Mouse (Mus musculus): Measurements from ENCODE around the gene Psd4. TPM values are rescaled to one million over a fixed set of nuclear protein-coding genes. Genes with fewer than 3 reads are reported as not detected.
A peak's percentile ranks its signal among the peaks of the same experiment; 100 is the strongest.

Psd4 gene
- polyA plus RNA-seq, 1 experiment from 2014 or later = 0.59 TPM

DNA sequence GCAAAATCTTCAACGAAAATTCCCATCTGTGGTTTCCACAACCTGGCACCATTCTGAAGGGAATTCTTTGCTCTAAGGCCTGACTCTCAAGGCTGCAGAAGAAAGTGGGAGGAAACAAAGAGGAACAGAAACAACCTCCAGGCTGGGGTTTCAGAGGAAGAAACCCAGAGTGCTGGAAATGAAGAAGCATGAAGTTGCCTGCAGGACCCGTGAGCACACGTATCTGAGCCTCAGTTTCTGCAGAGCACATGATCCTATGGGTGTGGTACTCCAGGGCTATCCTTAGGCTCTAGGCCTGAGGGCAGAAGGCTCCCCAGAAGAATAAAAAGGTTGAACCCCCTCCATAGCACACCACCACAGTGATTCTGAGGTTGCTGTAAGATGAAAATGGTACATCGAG is 89.5 kb downstream of the Psd4 start:
- no peak overlapping the region for H3K4me3 ChIP-seq
- H3K36me3 ChIP-seq = no peaks in the 10 kb centered on the region
- H3K27me3 ChIP-seq (ENCODE audit: low read depth, poor library complexity, severe bottlenecking) = no peaks in the 10 kb centered on the region
- 90% methylated on average over 4 of the region's 4 CpGs for WGBS
- H3K9me3 ChIP-seq (replicated peaks) = no peaks in the 10 kb centered on the region
- H3K4me1 ChIP-seq = 0 out of 2 replicates have a peak, but pooled peaks cover 2% of the 10 kb centered on the region
- no peak for DNase-seq (ENCODE audit: low spot score)
- H3K27ac ChIP-seq = no peak overlapping the region

- Histone ChIP-seq H3K27ac (no peak overlapping the region), H3K36me3 (no peaks in the 10 kb centered on the region), H3K4me1 (no peaks in the 10 kb centered on the region), H3K27me3 (ENCODE audit: low read depth, poor library complexity, severe bottlenecking) (no peaks in the 10 kb centered on the region), H3K4me3 (no peak overlapping the region), H3K9me3 (replicated peaks) (no peaks in the 10 kb centered on the region)
- no peak for DNase-seq (ENCODE audit: low spot score)
- WGBS = 40% methylated on average over 9 of the region's 9 CpGs
These were observed 92.9 kb downstream of the Psd4 start for GRCm38 (mm10) chr2:24460112-24460807.

- H3K27me3 ChIP-seq (ENCODE audit: low read depth, poor library complexity, severe bottlenecking) = no peaks in the 10 kb centered on the region
- H3K27ac ChIP-seq = no peak overlapping the region
- H3K4me1 ChIP-seq = no peaks in the 10 kb centered on the region
- WGBS = 19% methylated on average over 2 of the region's 2 CpGs
- no peaks in the 10 kb centered on the region for H3K9me3 ChIP-seq (replicated peaks)
- no peaks in the 10 kb centered on the region for H3K36me3 ChIP-seq
- DNase-seq (ENCODE audit: low spot score) = peak; percentile 36
- H3K4me3 ChIP-seq = no peak overlapping the region
These were observed 93.4 kb downstream of the Psd4 start for GRCm38 (mm10) chr2:24460808-24461127.

Other genes starting within 250 kb of the Psd4 start
- not detected in 2 replicates for gene Il1f8, start 214.4 kb upstream of the Psd4 start, polyA plus RNA-seq (2016; fragmentation: Nextera tagmentation; extraction: Ambion mirVana)
- not detected in 2 replicates for gene Il1f9, start 181.1 kb upstream of the Psd4 start, polyA plus RNA-seq (2016; fragmentation: Nextera tagmentation; extraction: Ambion mirVana)
- not detected in 2 replicates for gene Il1f6, start 152.2 kb upstream of the Psd4 start, polyA plus RNA-seq (2016; fragmentation: Nextera tagmentation; extraction: Ambion mirVana)
- gene Il1f5, start 90.6 kb upstream of the Psd4 start, polyA plus RNA-seq (2016; fragmentation: Nextera tagmentation; extraction: Ambion mirVana) = not detected in 2 replicates
- not detected in 2 replicates for gene Il1f10, start 76.4 kb upstream of the Psd4 start, polyA plus RNA-seq (2016; fragmentation: Nextera tagmentation; extraction: Ambion mirVana)
- gene Il1rn, start 30.7 kb upstream of the Psd4 start, polyA plus RNA-seq (2016; fragmentation: Nextera tagmentation; extraction: Ambion mirVana) = 0.95 TPM in 1 of 2 replicates, not detected in the other
- gene Pax8, start 108.0 kb downstream of the Psd4 start, polyA plus RNA-seq (2016; fragmentation: Nextera tagmentation; extraction: Ambion mirVana) = 0.39 and 0.72 TPM in 2 replicates

Measured in limb, embryonic 10.5 days (tissue).